Mouse (Mus musculus): ENCODE results near the gene Defb21. TPM values are rescaled to one million over a fixed set of nuclear protein-coding genes. Genes with fewer than 3 reads are reported as not detected.

Defb21 gene
- polyA plus RNA-seq, 1 experiment = not detected

DNA sequence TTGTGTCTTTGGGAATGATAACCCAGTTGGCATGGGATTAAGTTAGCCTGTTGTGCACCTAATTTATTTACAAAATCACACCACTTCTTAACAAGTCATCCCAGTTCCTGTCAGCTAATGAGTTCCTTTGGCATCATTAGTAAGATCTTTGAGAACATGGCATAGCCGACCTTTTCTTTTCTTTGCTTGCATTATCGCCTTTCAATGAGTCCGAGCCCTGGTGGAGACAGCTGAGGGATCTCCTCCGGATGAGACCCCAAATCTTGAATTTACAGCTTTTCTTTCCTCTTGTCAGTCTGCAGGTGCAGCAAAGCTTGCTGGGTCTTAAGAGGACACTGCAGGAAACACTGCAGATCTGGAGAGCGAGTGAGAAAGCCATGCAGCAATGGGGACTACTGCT lies 3.5 kb upstream of the Defb21 start, which contains the start of gene Gm17416:
TSS of gene Gm17416 (plus strand) at position 301 of the 400 bp plus-strand sequence.
- no peaks in the 10 kb centered on the region for H3K4me1 ChIP-seq (ENCODE audit: control insufficient read depth)
- H3K4me3 ChIP-seq (replicated peaks) = no peak within 1 kb of the TSS
- TF ChIP-seq TAL1 (IDR thresholded peaks at IDR 0.05; ENCODE audit: low read length) = no peak
- no peak for TF ChIP-seq GATA1 (IDR thresholded peaks at IDR 0.05; ENCODE audit: low read length)
- H3K36me3 ChIP-seq (ENCODE audit: control insufficient read depth) = no peaks in the 10 kb centered on the region
- H3K27me3 ChIP-seq (ENCODE audit: control insufficient read depth) = no peaks in the 10 kb centered on the region
- H3K9me3 ChIP-seq (ENCODE audit: control insufficient read depth, low read length) = no peaks in the 10 kb centered on the region

DNA sequence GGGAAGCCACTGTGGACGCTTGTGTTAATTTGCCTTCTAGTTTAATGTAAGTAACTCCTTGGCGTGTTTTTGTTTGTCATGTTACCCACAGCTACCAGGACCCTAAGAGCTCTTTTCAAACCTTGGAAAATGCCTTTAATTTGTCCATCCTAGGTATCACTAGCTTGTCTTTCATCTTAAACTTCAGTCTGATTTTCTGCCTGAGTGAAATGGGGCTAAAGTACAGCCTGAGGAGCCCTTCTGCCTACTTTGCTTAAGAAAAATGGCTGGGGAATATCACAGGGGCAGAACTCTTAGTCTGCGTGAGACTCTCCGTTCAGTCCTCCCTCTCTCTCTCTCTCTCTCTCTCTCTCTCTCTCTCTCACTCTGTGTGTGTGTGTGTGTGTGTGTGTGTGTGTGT lies 2.7 kb upstream of the Defb21 start:
- H3K36me3 ChIP-seq (ENCODE audit: control insufficient read depth) = no peaks in the 10 kb centered on the region
- no peak for TF ChIP-seq TAL1 (IDR thresholded peaks at IDR 0.05; ENCODE audit: low read length)
- no peak for TF ChIP-seq GATA1 (IDR thresholded peaks at IDR 0.05; ENCODE audit: low read length)
- H3K9me3 ChIP-seq (ENCODE audit: control insufficient read depth, low read length) = no peaks in the 10 kb centered on the region
- H3K4me3 ChIP-seq (replicated peaks) = no peak overlapping the region
- no peaks in the 10 kb centered on the region for H3K27me3 ChIP-seq (ENCODE audit: control insufficient read depth)
- H3K4me1 ChIP-seq (ENCODE audit: control insufficient read depth) = no peaks in the 10 kb centered on the region

DNA sequence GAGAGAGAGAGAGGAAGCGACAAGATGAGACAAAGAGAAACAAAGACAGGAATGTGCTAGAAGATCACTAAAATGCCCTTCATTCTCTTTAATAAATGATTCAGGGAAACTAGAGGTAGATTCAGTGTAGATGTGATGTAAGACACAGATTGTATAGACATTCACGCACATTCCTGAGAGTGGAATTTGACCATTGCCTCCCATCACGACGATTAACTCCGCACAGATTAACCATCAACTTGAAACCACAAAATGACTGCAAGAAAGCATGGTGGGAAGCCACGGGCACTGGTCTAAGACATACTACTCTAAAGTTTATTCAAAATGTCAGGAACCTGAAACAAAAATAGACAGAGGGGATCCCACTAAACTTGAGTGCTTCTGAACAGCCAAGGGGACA lies 2.2 kb upstream of the Defb21 start:
- TF ChIP-seq GATA1 (IDR thresholded peaks at IDR 0.05; ENCODE audit: low read length) = no peak
- TF ChIP-seq TAL1 (IDR thresholded peaks at IDR 0.05; ENCODE audit: low read length) = no peak
- Histone ChIP-seq H3K4me3 (replicated peaks) (no peak overlapping the region), H3K36me3 (ENCODE audit: control insufficient read depth) (no peaks in the 10 kb centered on the region), H3K27me3 (ENCODE audit: control insufficient read depth) (no peaks in the 10 kb centered on the region), H3K4me1 (ENCODE audit: control insufficient read depth) (no peaks in the 10 kb centered on the region), H3K9me3 (ENCODE audit: control insufficient read depth, low read length) (no peaks in the 10 kb centered on the region)

DNA sequence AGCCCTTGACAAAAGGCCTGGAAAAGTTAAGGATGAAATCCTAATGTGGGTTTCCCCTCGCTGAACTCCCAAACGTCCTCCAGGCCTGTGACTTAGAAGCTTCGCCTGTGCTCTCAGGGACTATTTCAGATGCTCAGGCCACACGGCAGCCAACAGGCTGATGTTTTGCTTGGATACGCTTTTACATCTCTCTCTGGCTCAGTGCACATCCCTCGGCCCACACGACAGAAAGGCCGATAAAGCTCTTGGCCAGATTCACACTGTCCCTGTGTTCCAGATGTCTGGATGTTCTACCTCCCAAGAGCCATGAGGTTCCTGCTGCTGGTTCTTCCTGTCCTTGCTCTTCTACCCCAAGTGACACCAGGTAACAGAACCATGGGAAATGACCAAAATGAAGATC lies 940 bp downstream of the Defb21 start:
- Histone ChIP-seq H3K4me3 (replicated peaks) (no peak overlapping the region), H3K4me1 (ENCODE audit: control insufficient read depth) (no peaks in the 10 kb centered on the region), H3K36me3 (ENCODE audit: control insufficient read depth) (no peaks in the 10 kb centered on the region), H3K27me3 (ENCODE audit: control insufficient read depth) (no peaks in the 10 kb centered on the region), H3K9me3 (ENCODE audit: control insufficient read depth, low read length) (no peaks in the 10 kb centered on the region)
- TF ChIP-seq GATA1 (IDR thresholded peaks at IDR 0.05; ENCODE audit: low read length) (no peak), TAL1 (IDR thresholded peaks at IDR 0.05; ENCODE audit: low read length) (no peak)

DNA sequence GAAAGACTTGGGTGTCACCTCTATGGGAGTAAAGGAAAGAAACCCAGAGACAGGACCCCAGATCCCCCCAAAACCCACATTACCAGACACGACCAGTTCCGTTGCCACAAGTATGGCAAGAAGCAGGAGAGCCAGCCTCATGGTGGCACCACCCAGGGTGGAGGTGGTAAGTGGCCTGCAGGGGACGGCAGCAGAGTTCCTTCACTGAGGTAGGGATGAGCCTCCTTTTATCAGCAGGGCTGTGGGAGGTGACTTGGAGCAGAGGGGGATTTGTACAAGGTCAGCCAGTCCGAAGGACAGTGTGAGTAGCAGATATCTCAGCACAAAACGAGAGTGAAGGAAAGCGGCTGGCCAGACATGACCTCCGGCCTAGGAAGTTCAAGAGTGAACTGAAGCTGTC lies 7.6 kb downstream of the Defb21 start, which contains the start of gene Defb19:
TSS of gene Defb19 (minus strand) at position 206 of the 400 bp plus-strand sequence.
- Histone ChIP-seq H3K27me3 (ENCODE audit: control insufficient read depth) (no peaks in the 10 kb centered on the region), H3K4me1 (ENCODE audit: control insufficient read depth) (no peaks in the 10 kb centered on the region)
- no peak for TF ChIP-seq TAL1 (IDR thresholded peaks at IDR 0.05; ENCODE audit: low read length)
- TF ChIP-seq GATA1 (IDR thresholded peaks at IDR 0.05; ENCODE audit: low read length) = no peak

DNA sequence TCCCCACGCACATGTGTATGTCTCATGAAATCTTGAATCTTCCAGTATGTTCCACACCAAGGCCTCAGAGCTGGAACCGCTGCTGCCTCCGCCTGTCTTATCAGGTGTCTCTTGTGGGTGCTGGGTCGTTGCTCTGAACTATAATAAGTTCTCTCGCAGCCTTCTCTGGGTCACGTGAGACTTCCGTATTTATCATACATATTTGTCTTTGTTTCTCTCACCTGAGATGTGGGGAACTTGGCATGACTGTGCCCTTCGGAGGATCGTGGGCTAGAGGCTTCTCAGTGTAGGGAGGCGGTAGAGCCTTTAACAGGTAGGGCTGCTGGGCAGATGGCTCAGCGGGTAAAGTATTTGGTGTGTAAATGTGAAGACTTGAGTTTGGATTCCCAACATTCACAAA lies 8.1 kb downstream of the Defb21 start:
- TF ChIP-seq TAL1 (IDR thresholded peaks at IDR 0.05; ENCODE audit: low read length) = no peak
- TF ChIP-seq GATA1 (IDR thresholded peaks at IDR 0.05; ENCODE audit: low read length) = no peak
- H3K36me3 ChIP-seq (ENCODE audit: control insufficient read depth) = no peaks in the 10 kb centered on the region
- no peak overlapping the region for H3K4me3 ChIP-seq (replicated peaks)
- no peaks in the 10 kb centered on the region for H3K4me1 ChIP-seq (ENCODE audit: control insufficient read depth)
- no peaks in the 10 kb centered on the region for H3K9me3 ChIP-seq (ENCODE audit: control insufficient read depth, low read length)
- H3K27me3 ChIP-seq (ENCODE audit: control insufficient read depth) = no peaks in the 10 kb centered on the region

More for the DNA sequence above, 7.6 kb downstream of the Defb21 start, which contains the start of gene Defb19:
- Histone ChIP-seq H3K9me3 (ENCODE audit: control insufficient read depth, low read length) (no peaks in the 10 kb centered on the region), H3K4me3 (replicated peaks) (no peak within 1 kb of the TSS), H3K36me3 (ENCODE audit: control insufficient read depth) (no peaks in the 10 kb centered on the region)

DNA sequence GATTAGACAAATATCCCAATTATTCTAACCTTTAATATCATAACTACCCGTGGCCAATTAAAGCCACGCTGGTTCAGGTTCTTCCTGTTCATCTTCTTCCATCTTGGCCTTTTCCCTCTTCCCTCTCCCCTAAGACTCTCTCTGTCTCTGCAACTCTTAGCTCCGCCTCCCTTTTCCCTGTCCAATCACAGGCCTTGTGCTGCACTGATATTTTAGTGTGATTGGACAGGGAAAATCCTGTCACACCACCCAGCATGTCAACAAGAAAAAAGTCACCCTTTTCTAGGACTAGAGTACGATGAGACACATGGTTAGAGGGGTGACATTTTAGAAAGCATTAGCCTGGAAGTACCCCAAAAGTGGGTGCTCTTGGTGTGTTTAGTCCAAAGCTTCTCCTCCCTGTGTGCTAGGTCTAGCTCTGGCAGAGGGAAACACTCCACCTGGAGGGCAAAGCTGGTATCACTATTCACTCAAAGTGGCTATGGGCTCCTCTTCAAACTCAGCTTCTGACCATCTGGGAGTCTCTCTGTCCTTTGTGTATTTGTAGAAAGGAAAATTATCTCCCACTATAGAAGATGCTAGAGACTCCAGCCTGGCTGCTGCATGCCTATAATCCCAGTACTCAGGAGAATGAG lies 14.5 kb downstream of the Defb21 start:
- Histone ChIP-seq H3K9me3 (ENCODE audit: control insufficient read depth, low read length) (no peaks in the 10 kb centered on the region), H3K4me1 (ENCODE audit: control insufficient read depth) (no peaks in the 10 kb centered on the region), H3K4me3 (replicated peaks) (no peak overlapping the region), H3K36me3 (ENCODE audit: control insufficient read depth) (no peaks in the 10 kb centered on the region), H3K27me3 (ENCODE audit: control insufficient read depth) (no peaks in the 10 kb centered on the region)
- no peak for TF ChIP-seq GATA1 (IDR thresholded peaks at IDR 0.05; ENCODE audit: low read length)
- TF ChIP-seq TAL1 (IDR thresholded peaks at IDR 0.05; ENCODE audit: low read length) = no peak

DNA sequence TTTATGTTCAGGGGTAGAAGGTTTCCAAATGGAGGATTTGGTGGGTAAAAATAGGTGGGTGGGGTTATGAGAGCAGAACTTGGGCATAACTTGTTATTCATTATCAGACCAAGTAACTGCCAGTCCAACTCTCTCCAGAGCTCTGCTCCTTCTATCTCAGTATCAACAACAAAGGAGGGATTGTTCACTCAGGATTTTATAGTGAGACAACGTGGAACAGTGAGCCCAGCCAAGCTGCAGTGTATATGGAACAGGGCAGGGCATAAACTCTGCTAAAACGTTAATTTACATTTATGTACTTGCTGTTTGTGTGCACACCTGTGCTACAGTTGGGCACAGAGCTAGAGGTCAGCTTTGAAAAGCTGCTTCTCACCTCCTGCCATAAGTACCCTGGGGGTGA lies 15.9 kb downstream of the Defb21 start:
- no peaks in the 10 kb centered on the region for H3K36me3 ChIP-seq (ENCODE audit: control insufficient read depth)
- no peaks in the 10 kb centered on the region for H3K9me3 ChIP-seq (ENCODE audit: control insufficient read depth, low read length)
- H3K4me1 ChIP-seq (ENCODE audit: control insufficient read depth) = no peaks in the 10 kb centered on the region
- no peak overlapping the region for H3K4me3 ChIP-seq (replicated peaks)
- TF ChIP-seq TAL1 (IDR thresholded peaks at IDR 0.05; ENCODE audit: low read length) (no peak), GATA1 (IDR thresholded peaks at IDR 0.05; ENCODE audit: low read length) (no peak)
- H3K27me3 ChIP-seq (ENCODE audit: control insufficient read depth) = no peaks in the 10 kb centered on the region

DNA sequence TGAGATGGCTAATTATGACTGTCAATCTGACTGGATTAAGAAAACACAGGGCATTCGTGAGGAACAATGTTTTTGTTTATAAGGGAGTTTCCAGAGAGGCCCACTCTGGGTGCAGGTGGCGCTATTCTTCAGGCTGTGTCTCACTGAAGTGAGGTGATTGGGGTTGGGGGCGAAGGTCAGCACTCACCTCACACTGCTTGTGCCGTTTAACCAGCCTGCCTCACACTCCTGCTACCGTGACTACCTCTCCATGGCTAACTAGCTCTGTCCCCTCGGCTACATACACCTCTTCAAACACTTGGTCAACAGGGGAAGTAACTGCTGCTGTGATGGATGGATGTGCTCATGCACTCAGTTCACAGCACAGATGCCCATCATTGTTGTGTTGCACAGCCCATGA lies 16.5 kb downstream of the Defb21 start:
- no peak for TF ChIP-seq GATA1 (IDR thresholded peaks at IDR 0.05; ENCODE audit: low read length)
- TF ChIP-seq TAL1 (IDR thresholded peaks at IDR 0.05; ENCODE audit: low read length) = no peak

DNA sequence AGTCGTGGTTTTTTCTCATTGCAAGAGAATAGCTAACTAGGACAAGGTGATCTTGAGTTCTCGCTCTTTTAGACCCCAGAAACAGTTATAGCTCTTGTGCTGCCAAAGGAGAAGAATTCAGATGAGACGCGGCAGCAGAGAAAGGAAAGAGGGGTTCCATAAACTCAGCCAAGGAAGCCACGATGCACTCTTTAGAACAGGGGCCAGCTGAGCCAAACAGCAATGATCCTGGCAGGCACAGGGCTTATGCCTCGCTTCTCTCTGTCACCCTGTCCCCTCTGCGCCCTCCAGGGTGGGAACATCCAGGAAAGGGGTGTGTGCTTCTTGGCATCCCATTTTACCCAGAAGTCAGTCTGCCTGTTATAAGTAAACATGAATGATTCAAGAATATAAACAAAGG lies 26.8 kb downstream of the Defb21 start, which contains the start of gene Defb45:
TSS of gene Defb45 (minus strand) at position 101 of the 400 bp plus-strand sequence.
- Histone ChIP-seq H3K36me3 (ENCODE audit: control insufficient read depth) (no peaks in the 10 kb centered on the region), H3K4me3 (replicated peaks) (no peak within 1 kb of the TSS), H3K27me3 (ENCODE audit: control insufficient read depth) (no peaks in the 10 kb centered on the region), H3K4me1 (ENCODE audit: control insufficient read depth) (no peaks in the 10 kb centered on the region), H3K9me3 (ENCODE audit: control insufficient read depth, low read length) (peaks cover 11% of the 10 kb centered on the region)
- no peak for TF ChIP-seq TAL1 (IDR thresholded peaks at IDR 0.05; ENCODE audit: low read length)
- TF ChIP-seq GATA1 (IDR thresholded peaks at IDR 0.05; ENCODE audit: low read length) = no peak

More for the DNA sequence above, 16.5 kb downstream of the Defb21 start:
- H3K9me3 ChIP-seq (ENCODE audit: control insufficient read depth, low read length) = no peaks in the 10 kb centered on the region
- H3K36me3 ChIP-seq (ENCODE audit: control insufficient read depth) = no peaks in the 10 kb centered on the region
- H3K27me3 ChIP-seq (ENCODE audit: control insufficient read depth) = no peaks in the 10 kb centered on the region
- no peaks in the 10 kb centered on the region for H3K4me1 ChIP-seq (ENCODE audit: control insufficient read depth)
- H3K4me3 ChIP-seq (replicated peaks) = no peak overlapping the region

Data from erythroblast, embryonic 14.5 days (primary cell).